Mouse (Mus musculus) common myeloid progenitor, adult 5-6 weeks (primary cell): ENCODE measurements around the gene Rasal1. TPM values are rescaled to one million over a fixed set of nuclear protein-coding genes. Genes with fewer than 3 reads are reported as not detected.

Experiments used
- ATAC-seq: replicated peaks from 2 replicates; pipeline ENCODE4 v1.8.0; 2016; ENCODE audit warnings: low read depth, mild to moderate bottlenecking, moderate TSS enrichment, inconsistent platforms; ENCODE audit not compliant: poor library complexity, severe bottlenecking
- total RNA-seq: library from RNA; stranded (forward); fragments of 200-1000, 187-1606 nt; gene quantifications from 2 replicates; pipeline ENCODE4 v1.2.3, GENCODE M21; 2017

Rasal1 gene
- total RNA-seq, 1 experiment from 2014 or later = 1.0 TPM

DNA sequence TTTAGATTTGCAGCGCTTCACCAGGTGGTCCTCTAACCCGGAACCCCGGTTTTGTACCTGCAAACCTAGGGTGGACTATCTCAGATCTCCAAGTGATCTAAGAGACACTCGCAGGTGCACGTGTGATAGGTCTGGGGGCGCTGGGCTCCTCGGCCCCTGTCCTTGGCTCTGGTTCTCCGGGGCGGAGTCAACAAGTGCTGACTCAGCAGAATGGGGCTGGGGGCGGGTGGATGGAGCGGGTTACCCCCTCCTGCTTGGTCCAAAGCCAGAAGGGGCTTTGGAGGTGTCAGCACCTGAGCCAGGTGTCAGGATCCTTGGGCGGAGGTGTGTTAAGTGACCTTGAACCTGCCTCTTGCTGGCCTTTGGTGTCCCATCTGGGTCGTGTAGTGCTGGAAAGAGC lies 1.3 kb downstream of the Rasal1 start:
- ATAC-seq = no peak

DNA sequence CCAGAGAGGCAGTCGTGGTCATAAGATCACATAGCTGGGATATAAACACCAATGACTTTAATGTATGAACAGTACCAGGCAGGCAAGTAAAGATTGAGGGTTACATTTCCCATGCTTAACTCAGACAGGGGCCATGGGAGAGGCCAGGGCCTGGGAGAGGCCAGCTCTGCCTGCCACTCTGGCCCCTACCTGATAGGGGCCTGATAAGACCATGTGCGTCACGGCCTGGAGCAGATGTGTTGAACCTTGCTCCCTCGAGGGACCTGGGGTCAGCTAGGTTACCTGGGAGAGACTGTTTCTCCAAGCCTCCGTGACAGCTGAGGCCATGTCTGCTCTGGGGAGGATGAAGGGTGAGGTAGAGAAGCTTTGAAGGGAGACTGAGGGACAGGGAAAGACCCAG lies 2.6 kb downstream of the Rasal1 start:
- ATAC-seq = no peak

DNA sequence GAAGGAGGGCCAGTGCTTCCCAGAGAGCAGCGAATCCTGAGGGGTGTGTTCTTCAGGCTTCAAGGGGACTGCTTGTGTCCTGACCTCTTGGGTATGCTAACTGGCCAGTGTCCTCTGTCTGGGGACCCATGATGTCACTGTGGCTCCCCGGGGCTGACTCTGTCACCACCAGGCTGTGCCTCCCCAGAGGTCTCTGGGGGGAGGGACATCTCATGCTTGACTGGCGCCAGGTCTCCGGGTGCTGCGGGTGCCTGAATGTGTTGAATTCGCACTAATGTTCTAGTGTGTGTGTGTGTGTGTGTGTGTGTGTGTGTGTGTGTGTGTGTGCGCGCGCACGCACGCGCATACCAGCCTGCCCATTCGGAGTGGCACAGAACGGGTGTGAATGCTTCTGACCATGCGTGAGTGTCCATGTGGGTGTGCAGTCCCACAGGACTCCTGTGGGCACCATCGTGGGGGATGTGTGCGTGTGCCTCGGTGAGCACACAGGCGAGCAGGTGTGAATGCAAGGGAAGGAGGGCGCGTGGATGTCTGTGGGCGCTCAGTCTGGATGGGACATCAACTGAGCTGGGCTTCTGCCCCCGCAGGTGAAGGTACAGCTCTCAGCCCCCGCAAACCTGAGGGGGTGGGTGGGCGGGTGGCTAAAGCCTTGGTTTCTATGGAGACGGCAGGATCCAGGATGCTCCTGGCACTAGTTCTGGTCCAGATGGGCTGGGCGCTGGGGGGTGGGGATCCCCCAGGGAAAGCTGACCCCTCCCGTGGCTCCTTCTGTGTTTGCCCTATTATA lies 4.5 kb downstream of the Rasal1 start:
- ATAC-seq = no peak

DNA sequence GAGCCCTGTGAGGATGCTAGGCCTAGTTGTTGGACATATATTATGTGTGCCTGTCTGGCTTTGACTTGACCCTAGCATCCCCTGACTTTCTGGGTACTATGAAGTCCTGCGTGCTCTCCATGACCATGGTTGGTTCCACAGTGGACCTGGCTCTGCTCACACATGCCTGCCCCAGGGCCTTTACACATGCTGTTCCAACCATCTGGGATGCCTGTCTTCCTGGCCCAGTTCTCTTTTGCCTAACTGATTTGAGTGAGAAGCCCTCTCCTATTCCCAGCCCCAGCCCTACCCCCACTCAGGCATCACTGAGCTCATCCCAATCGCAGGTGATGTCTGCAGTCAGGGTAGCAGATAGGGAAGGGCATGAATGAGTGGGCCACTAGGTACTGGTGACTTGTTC lies 5.3 kb downstream of the Rasal1 start:
- no peak for ATAC-seq

DNA sequence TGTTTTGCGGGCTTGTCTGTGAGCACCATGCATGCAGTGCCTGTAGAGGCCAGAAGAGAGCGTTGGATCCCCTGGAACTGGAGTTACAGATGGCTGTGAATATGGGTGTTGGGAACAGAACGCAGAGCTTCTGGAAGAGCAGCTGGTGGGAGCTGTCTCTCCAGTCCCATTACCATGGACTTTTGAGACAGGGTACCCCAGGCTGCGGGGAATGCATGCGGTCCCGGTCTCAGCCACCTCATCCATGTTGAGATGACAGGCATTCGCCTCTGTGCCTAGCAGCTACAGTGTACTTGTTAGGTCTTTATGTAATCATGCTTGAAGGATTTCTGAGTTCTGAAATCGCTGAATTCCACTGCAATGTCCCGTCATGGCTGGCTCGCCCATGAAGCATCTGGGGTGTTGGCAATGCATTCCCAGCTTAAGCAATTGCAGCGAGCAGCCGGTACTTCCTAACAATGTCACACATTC lies 7.7 kb downstream of the Rasal1 start:
- no peak for ATAC-seq

DNA sequence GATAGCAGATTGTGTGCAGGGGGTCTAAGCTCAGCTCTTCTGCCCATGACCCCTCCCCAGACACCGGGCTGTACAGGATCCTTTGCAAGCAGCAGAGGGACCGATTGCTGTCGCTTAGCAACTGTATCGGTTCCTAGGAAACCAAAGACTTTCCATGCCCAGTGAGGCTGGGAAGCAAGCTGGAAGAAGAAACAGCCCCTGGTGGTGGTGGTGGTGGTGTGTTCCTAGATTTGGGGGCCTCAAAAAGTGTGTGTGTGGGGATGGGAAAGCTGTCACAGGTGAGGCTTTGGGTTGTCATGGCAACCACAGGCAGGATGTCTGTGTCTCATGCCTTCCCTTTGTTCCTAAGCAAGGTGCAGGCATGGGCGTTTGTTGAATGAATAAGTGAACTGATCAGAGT lies 12.2 kb downstream of the Rasal1 start:
- ATAC-seq = no peak

DNA sequence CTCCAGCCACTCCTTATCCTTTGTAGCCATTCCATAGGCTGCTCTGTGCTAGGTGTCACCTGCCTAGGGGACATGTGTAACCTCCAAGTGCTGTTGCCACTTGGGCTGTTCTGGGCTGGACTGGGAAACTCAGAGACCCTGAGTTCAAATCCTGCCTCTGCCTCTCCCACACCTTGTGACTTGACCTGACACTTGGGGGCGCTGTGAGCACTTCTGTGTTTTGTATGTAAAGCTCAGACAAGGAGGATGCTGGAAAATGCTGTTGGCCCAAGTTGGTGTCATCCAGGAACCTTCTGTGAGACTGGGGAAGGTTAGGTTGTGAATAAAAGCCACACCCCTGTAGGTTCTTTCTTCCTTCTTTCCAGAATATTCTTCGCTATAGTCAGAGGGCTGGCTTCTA lies 16.3 kb downstream of the Rasal1 start:
- ATAC-seq = no peak

DNA sequence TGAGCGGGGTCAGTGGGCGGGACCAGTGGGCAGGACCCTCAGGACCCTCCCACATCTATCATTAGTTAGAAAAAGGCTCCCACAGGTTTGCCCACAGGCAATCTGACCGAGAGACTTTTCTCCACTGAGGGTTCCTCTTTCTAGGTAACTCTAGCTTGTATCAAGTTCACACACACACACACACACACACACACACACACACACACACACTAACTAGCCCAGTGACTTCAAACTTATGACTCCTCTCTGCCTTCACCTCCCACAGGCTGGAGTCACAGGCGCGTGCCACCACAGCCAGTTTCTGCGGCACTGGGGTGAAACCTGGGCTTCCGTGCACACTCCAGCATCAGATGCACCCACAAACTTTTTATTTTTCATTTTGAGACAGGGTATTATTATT lies 20.1 kb downstream of the Rasal1 start:
- ATAC-seq = no peak

DNA sequence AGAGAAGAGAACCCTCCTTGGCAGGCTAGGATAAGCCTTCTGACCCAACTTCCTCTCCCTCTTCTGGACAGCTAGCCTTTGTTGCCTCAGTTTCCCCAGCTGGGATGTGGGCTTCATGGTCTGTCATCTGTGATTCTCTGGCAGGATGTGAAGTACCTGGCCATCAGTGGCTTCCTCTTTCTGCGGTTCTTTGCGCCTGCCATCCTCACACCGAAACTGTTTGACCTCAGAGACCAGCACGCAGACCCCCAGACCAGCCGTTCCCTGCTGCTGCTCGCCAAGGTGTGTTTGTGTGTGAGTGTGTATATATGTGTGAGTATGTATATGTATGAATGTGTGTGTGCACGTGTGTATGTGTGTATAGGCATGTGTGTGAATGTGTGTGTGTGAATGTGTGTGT lies 21.5 kb downstream of the Rasal1 start:
- ATAC-seq = no peak

DNA sequence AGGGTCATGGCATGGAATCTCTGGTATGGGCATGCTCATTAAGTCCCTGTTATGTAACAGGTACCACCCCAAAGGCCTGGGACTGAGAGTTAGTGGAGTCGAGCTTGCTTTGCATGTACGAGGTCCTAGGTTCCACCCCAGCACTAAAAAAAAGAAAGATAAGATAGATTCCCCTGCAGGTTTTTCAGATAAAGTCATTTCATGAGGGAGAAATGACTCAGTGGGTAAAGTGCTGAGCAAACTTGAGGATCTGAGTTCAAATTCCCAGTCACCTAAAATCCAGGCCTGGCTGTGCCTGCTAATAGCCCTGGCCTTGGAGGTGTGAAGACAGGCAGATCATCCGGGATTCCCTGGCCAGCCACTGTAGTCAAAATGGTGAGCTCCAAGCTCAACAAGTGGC lies 23.3 kb downstream of the Rasal1 start:
- no peak for ATAC-seq

DNA sequence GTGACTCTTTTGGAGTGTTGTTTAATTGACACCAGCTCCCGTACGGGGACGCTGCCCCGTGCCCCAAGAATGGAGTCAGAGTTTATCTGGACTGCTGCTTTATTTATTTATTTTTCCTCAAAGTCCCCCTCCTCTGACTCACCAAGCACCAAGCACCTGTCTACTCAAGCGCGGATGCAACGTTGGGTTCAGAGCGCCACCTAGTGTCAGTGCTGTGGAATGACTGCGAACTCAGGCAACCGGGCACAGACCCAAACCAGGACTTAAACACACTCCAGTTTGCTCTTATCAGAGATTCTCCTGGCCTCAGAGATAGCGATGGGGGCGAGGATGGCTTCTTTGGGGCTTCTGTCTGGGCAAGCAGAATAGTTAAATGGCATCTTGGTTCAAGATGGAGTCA lies 25.0 kb downstream of the Rasal1 start:
- peak; percentile 78 for ATAC-seq

DNA sequence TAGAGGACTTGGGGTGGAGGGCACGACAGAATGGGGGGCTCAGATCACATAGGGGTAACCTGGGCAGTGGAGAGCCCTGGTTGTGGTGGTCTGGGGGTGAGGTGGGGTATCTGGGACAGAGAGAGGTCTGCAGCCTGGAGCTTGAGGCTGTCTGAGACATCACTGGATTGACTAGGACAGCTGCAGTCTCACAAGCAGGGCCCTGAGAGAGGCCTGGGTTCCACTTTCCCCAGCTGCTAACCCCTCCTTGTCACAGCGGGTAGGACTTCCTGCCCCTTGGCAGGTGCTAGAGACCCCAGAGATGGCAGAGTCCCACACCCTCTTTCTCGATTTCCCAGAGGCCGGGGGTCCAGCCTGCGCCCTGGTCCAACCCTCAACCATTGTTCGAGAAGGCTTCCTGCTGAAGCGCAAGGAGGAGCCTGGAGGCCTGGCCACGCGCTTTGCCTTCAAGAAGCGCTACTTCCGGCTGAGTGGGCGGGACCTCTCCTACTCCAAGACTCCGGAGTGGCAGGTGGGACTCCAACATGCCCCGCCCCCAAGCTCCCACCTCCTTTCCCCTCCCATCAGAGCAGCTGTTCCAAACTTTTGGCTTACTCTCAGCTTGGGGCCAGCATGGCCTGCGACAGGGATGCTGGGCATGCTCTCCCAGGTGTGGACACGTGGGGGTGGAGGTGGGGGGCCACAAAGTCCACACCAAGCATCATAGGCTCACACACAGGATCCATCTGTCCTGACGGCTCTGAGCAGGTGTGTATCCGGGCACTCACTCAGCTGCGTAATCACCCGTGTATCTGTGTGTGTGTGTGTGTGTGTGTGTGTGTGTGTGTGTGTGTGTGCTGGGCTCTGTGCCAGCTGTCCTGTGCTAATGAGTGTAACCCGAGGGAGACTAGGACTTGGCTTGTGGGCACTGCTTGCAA lies 25.9 kb downstream of the Rasal1 start:
- no peak for ATAC-seq

DNA sequence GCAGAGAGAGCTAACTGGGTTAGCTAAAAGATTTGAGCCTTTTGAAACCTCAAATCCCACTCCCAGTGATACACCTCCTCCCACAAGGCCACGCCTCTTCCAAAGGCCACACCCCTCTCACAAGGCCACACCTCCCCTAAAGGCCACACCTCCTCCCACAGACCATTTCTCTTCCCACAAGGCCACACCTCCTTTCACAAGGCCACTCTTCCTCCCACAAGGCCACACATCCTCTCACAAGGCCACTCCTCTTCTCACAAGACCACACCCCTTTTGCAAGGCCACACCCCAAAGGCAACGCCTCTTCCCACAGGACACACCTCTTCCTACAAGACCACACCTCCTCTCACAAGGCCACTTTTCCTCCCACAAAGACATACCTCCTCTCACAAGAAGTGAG lies 28.9 kb downstream of the Rasal1 start:
- peak; percentile 23 for ATAC-seq

DNA sequence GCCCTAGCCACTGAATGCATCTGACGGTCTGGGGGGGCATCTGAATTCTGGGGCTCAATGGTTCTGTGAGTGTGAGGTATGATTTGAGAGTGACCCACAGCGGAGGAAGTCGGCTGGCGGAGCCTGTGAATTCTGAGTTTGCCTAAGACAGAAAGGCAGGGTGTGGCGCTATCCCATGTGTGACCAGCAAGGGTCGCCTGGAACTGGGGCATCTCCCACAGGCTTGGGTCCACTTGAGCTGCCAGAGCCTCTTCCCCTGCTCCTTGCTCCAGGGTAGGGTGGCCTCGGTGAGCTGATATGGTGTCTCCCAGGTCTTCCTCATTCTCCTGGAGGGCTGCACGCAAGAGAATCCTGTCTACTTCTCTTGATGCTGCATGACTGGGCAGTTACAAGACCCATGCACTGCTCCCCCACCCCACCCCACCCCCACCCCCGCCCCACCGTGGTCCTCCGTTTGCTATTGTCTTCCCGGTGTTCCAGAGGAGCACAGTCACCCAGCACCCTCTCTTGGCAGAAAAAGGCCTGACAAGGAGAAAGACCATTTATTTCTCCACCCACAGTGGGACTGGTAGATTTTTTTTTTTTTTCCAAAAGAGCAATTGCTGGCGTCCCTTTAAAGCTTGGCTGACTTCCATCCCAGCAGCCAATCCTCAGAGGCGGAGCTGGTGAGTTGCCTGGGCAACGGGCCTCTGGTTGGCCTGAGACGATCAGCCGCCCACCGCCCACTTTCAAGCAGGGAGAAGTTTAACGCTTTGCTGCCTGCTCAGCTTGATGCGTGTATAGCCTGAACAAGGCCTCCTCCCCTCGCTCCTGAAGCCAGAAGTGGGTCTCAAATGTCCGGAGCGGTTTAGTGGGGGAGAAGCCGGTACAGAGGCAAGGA lies 31.3 kb downstream of the Rasal1 start:
- ATAC-seq = peak; percentile 55

DNA sequence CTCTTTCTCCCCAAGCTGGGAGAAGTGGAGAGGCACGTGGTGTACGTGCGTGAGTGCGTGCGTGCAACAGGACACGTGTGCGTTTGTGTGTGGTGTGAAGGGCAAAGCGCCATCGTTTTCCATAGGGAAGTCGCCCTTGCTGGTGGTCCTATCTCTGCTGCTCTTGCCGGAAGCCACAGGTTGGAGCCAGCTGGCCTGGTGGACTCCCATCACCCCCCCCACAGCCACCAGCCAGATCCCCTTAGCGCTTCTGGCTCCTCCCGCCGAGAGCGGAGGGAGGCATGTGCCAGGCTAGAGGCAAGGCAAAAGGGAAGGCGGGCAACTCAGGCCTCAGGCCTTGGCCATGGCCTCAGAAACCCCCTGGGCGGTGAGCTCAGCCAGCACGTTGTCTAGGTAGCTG lies 32.3 kb downstream of the Rasal1 start:
- no peak for ATAC-seq

DNA sequence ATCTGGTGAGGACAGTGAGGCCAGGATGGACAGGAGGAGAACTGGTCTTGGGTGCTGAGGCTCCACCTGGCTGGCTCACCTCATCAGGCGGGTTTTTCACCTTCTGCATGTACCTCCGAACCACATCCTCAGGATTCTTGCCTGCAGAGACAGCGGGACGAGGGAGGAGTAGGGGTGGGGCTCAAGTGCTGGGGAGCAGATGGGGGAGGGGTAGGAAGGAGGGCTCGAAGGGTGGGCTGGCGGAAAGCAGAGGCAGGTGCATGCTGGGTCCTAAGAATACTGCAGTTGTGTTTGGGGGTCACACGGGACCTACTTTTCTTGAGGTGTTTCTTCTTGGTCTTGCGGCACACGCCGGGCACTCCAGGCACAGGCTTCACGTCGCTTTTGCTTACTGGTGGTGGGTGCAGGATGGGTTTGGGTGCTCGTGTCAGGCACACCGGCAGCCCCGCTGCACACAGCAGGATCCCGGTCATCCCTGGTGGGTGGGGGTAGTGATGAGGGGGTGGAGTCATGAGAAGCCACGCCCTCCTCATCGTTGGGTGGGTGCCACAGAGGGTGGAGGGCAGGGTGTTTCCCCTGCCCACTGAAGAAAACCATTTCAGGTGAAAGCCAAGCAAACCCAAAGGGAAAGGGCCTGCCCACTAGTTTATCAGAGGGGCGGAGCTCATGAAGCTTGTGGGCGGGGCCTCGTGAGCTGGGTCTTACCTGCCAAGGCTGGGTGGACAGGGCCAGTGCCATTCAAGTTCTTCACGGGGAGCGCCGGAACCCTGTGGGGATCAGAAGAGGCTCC lies 34.6 kb downstream of the Rasal1 start:
- no peak for ATAC-seq

DNA sequence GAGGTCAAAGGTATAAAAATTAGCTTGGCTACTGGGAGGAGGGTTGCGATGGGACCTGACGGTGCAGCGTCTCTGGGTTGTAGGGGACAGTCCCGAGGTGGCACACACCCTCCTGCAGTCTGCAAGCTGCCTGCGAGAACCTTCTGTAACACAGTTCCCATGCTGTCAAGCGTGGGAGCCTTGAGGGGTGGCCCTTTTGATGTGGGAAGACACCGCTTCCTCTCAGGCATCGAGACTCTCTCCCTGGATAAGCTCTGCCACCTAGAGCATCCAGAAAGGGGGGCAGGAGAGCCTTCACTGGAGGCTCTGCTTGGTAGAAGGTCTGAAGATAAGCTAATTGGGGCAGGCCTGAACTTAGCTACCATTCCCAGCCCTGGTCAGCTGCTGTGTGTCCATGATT lies 37.1 kb downstream of the Rasal1 start:
- no peak for ATAC-seq

DNA sequence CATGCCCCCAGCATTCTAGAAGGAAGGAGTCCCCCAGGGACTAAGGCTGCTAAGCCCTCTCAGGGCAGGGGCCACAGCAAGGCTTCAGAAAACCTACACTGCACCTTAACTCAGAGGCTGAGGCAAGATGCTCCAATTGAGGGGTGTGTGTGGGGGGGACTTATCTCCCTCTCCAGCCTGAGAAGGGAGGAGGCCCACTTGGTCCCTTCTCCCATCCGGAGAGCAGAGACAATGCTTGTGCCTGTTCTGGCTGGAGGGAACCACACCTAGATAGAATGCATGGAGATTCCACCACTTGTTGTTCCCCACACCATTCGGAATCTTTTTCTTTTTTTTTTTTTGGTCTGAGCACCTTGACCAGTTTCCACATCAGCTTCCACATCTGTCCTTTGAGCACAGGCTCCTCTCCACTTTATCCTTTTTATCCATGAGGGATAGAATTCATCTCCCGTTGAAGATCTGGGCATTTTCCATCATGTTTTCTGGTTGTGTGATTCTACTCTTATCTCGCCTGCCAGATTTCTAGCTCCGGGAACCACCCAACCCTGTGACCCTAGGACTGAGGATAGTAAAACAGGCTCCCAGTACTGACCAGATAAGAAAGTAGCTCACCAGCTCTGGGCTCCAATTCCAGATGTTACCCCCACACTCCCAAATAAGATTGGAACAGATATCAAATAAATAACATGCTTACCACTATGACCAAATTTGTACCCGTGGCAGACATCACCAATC lies 38.3 kb downstream of the Rasal1 start:
- no peak for ATAC-seq

DNA sequence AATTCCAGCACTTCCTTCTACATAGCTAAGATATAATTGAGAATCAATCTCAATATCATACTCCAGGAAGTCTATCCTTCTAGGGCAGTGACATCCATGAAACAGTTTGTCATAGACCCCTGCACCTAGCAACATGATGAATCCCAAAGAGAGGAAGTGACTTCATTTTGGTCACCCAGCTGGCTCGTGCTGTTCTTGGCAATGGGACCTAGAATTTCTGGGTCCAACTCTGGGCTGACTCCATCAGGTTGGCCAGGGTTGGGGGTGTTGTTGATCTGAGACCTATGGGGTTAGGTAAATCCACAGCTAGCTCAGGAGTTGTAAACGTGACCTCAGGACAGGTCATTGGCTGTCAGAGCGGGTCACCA lies 38.9 kb downstream of the Rasal1 start:
- no peak for ATAC-seq
